Mouse (Mus musculus): ENCODE measurements around the gene Gm49395. TPM values are rescaled to one million over a fixed set of nuclear protein-coding genes. Genes with fewer than 3 reads are reported as not detected.

The Gm49395 gene
- polyA plus RNA-seq, 1 experiment = 6.6 TPM

GRCm38 (mm10) chr13:115127826-115128225 is 26.1 kb upstream of the Gm49395 start:
- Histone ChIP-seq H3K27ac (ENCODE audit: insufficient read depth, low read length) (no peak overlapping the region), H3K4me3 (ENCODE audit: insufficient read depth, low read length) (no peak overlapping the region), H3K4me1 (ENCODE audit: control insufficient read depth, insufficient read depth, low read length) (no peaks in the 10 kb centered on the region)
- TF ChIP-seq CTCF (IDR thresholded peaks at IDR 0.05; ENCODE audit: borderline replicate concordance, insufficient read depth, low read length) (no peak), POLR2A (IDR thresholded peaks at IDR 0.05; ENCODE audit: low read depth, low read length) (no peak)

GRCm38 (mm10) chr13:115126534-115126933 is 24.8 kb upstream of the Gm49395 start:
- Histone ChIP-seq H3K27ac (ENCODE audit: insufficient read depth, low read length) (no peak overlapping the region), H3K4me1 (ENCODE audit: control insufficient read depth, insufficient read depth, low read length) (no peaks in the 10 kb centered on the region), H3K4me3 (ENCODE audit: insufficient read depth, low read length) (no peak overlapping the region)
- TF ChIP-seq CTCF (IDR thresholded peaks at IDR 0.05; ENCODE audit: borderline replicate concordance, insufficient read depth, low read length) (no peak), POLR2A (IDR thresholded peaks at IDR 0.05; ENCODE audit: low read depth, low read length) (no peak)

- TF ChIP-seq POLR2A (IDR thresholded peaks at IDR 0.05; ENCODE audit: low read depth, low read length) (no peak), CTCF (IDR thresholded peaks at IDR 0.05; ENCODE audit: borderline replicate concordance, insufficient read depth, low read length) (no peak)
Observed at GRCm38 (mm10) chr13:115125130-115125529, 23.4 kb upstream of the Gm49395 start.

GRCm38 (mm10) chr13:115124521-115124920 is 22.8 kb upstream of the Gm49395 start:
- Histone ChIP-seq H3K27ac (ENCODE audit: insufficient read depth, low read length) (no peak overlapping the region), H3K4me3 (ENCODE audit: insufficient read depth, low read length) (no peak overlapping the region), H3K4me1 (ENCODE audit: control insufficient read depth, insufficient read depth, low read length) (no peaks in the 10 kb centered on the region)
- TF ChIP-seq POLR2A (IDR thresholded peaks at IDR 0.05; ENCODE audit: low read depth, low read length) = no peak

More at GRCm38 (mm10) chr13:115125130-115125529, 23.4 kb upstream of the Gm49395 start:
- no peak overlapping the region for H3K4me3 ChIP-seq (ENCODE audit: insufficient read depth, low read length)
- no peaks in the 10 kb centered on the region for H3K4me1 ChIP-seq (ENCODE audit: control insufficient read depth, insufficient read depth, low read length)
- no peak overlapping the region for H3K27ac ChIP-seq (ENCODE audit: insufficient read depth, low read length)

- TF ChIP-seq CTCF (IDR thresholded peaks at IDR 0.05; ENCODE audit: borderline replicate concordance, insufficient read depth, low read length) (no peak), POLR2A (IDR thresholded peaks at IDR 0.05; ENCODE audit: low read depth, low read length) (no peak)
Observed at GRCm38 (mm10) chr13:115118756-115119155, 17.0 kb upstream of the Gm49395 start.

GRCm38 (mm10) chr13:115118195-115118594 is 16.5 kb upstream of the Gm49395 start:
- H3K4me1 ChIP-seq (ENCODE audit: control insufficient read depth, insufficient read depth, low read length) = no peaks in the 10 kb centered on the region
- H3K27ac ChIP-seq (ENCODE audit: insufficient read depth, low read length) = no peak overlapping the region
- no peak overlapping the region for H3K4me3 ChIP-seq (ENCODE audit: insufficient read depth, low read length)
- TF ChIP-seq CTCF (IDR thresholded peaks at IDR 0.05; ENCODE audit: borderline replicate concordance, insufficient read depth, low read length) (no peak), POLR2A (IDR thresholded peaks at IDR 0.05; ENCODE audit: low read depth, low read length) (no peak)

More at GRCm38 (mm10) chr13:115118756-115119155, 17.0 kb upstream of the Gm49395 start:
- H3K27ac ChIP-seq (ENCODE audit: insufficient read depth, low read length) = no peak overlapping the region
- no peak overlapping the region for H3K4me3 ChIP-seq (ENCODE audit: insufficient read depth, low read length)
- no peaks in the 10 kb centered on the region for H3K4me1 ChIP-seq (ENCODE audit: control insufficient read depth, insufficient read depth, low read length)

GRCm38 (mm10) chr13:115116930-115117621 is 15.4 kb upstream of the Gm49395 start:
- H3K4me1 ChIP-seq (ENCODE audit: control insufficient read depth, insufficient read depth, low read length) = no peaks in the 10 kb centered on the region
- H3K27ac ChIP-seq (ENCODE audit: insufficient read depth, low read length) = no peak overlapping the region
- TF ChIP-seq POLR2A (IDR thresholded peaks at IDR 0.05; ENCODE audit: low read depth, low read length) (no peak), CTCF (IDR thresholded peaks at IDR 0.05; ENCODE audit: borderline replicate concordance, insufficient read depth, low read length) (no peak)
- H3K4me3 ChIP-seq (ENCODE audit: insufficient read depth, low read length) = no peak overlapping the region

- no peak overlapping the region for H3K4me3 ChIP-seq (ENCODE audit: insufficient read depth, low read length)
- TF ChIP-seq POLR2A (IDR thresholded peaks at IDR 0.05; ENCODE audit: low read depth, low read length) = no peak
- TF ChIP-seq CTCF (IDR thresholded peaks at IDR 0.05; ENCODE audit: borderline replicate concordance, insufficient read depth, low read length) = no peak
- H3K27ac ChIP-seq (ENCODE audit: insufficient read depth, low read length) = no peak overlapping the region
- no peaks in the 10 kb centered on the region for H3K4me1 ChIP-seq (ENCODE audit: control insufficient read depth, insufficient read depth, low read length)
Observed at GRCm38 (mm10) chr13:115109628-115110027, 7.9 kb upstream of the Gm49395 start.

GRCm38 (mm10) chr13:115107436-115107835 is 5.7 kb upstream of the Gm49395 start:
- Histone ChIP-seq H3K4me3 (ENCODE audit: insufficient read depth, low read length) (no peak overlapping the region), H3K4me1 (ENCODE audit: control insufficient read depth, insufficient read depth, low read length) (no peaks in the 10 kb centered on the region), H3K27ac (ENCODE audit: insufficient read depth, low read length) (no peak overlapping the region)
- TF ChIP-seq POLR2A (IDR thresholded peaks at IDR 0.05; ENCODE audit: low read depth, low read length) (no peak), CTCF (IDR thresholded peaks at IDR 0.05; ENCODE audit: borderline replicate concordance, insufficient read depth, low read length) (no peak)

- Histone ChIP-seq H3K27ac (ENCODE audit: insufficient read depth, low read length) (no peak overlapping the region), H3K4me3 (ENCODE audit: insufficient read depth, low read length) (no peak overlapping the region), H3K4me1 (ENCODE audit: control insufficient read depth, insufficient read depth, low read length) (no peaks in the 10 kb centered on the region)
- TF ChIP-seq CTCF (IDR thresholded peaks at IDR 0.05; ENCODE audit: borderline replicate concordance, insufficient read depth, low read length) (no peak), POLR2A (IDR thresholded peaks at IDR 0.05; ENCODE audit: low read depth, low read length) (no peak)
Observed at GRCm38 (mm10) chr13:115106183-115106582, 4.5 kb upstream of the Gm49395 start.

All from embryonic fibroblast, embryonic 13.5 days (primary cell).